Mouse (Mus musculus): ENCODE data around the gene Gm20388.
"Not testable (repeated sequence)": the region's sequence is repeated elsewhere in the genome, so short reads cannot be mapped to it uniquely, and the experiment has no call there.

The Gm20388 gene

DNA sequence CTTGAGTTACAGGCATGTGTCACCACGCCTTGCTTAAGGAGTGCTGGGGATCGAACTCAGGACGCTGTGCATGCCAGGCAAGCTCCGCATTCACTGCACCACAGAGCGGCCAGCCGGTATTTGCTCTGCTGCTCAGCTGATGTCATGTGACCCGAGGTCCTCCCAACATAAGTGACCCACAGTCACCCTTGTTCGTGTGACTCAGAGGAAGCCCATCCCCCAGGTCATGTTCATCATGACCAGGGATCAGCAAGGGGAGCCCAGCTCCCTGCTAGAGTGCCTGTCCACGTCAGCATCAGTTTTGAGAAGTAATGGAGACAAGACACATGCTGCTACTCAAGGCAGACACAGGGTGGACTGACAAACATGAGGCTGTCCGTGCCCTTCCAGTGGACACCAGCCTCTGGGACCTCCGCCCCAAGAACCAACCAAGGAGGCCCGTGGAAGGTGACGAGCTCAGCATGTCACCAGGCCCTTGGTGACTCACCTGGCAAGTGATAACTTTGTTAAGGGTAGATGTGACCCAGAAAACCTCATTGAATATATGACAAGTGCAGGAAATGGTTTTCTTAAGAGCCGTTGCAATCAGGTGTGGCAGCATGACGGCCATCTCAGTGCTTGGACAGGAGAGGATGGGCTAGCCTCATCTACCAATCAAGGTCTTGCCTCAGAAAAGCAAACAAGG lies 805.5 kb downstream of the Gm20388 start:
- no peak for DNase-seq (ENCODE audit: low spot score)

DNA sequence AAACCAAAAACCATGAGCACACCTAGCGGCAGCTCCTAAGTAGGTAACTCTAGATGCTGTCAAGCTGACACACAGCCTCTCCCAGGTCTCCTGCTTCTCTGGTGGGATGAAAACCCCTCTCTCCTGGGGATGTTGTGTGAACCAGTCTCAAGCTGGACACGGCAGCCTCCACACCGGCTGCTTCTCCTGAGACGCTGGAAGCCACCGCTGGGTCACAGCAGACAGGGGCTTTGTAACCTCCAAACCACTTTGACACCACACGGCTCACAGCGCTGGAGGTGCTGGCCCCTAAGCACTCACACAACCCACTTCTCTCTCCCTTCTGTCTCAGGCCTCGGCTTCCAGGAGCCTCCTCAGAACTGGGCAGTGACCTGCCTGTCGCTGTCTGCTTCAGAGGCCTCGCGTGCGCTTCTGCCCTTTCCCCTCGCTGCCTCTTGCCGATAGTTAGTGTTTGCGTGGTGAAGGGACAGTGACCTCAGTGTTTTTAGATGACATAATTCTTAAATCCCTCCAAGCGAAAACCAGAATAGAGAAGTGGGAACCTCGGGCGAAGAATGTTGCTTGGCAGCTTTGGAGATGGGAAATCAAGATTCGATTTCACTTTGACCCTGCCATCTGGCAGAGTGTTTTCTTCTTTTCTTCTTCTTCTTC lies 809.1 kb downstream of the Gm20388 start:
- DNase-seq (ENCODE audit: low spot score): no peak

DNA sequence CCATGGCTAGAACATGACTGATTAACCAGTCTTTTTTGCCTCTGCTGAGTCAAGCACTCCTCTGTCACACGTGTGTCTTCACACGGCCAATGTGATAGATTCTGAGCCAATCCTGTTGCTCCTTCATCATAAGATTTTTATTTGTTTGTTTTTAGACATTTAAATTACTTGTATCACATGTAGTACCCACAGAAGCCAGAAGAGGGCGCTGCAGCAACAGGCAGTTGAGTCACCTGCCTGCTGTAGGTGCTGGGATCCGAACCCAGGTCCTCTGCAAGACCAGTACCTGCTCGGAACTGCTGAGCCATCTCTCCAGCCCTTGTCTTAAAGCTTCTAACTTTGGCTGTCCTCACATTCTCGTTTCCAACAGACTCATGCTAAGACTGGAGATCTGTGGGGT lies 812.4 kb downstream of the Gm20388 start:
- DNase-seq (ENCODE audit: low spot score): no peak

DNA sequence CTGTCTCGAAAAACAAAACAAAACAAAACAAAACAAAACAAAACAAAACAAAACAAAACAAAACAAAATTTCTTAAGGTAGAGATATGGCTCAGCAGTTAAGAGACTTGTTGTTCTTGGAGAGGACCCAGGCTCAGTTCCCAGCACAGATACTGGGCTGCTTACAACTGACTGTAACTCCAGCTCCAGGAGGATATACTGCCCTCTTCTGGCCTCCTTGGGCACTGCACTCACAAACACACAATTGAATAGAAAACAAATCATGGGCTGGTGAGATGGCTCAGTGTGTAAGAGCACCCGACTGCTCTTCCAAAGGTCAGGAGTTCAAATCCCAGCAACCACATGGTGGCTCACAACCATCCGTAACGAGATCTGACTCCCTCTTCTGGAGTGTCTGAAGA lies 813.5 kb downstream of the Gm20388 start:
- not testable (repeated sequence) for DNase-seq (ENCODE audit: low spot score)

DNA sequence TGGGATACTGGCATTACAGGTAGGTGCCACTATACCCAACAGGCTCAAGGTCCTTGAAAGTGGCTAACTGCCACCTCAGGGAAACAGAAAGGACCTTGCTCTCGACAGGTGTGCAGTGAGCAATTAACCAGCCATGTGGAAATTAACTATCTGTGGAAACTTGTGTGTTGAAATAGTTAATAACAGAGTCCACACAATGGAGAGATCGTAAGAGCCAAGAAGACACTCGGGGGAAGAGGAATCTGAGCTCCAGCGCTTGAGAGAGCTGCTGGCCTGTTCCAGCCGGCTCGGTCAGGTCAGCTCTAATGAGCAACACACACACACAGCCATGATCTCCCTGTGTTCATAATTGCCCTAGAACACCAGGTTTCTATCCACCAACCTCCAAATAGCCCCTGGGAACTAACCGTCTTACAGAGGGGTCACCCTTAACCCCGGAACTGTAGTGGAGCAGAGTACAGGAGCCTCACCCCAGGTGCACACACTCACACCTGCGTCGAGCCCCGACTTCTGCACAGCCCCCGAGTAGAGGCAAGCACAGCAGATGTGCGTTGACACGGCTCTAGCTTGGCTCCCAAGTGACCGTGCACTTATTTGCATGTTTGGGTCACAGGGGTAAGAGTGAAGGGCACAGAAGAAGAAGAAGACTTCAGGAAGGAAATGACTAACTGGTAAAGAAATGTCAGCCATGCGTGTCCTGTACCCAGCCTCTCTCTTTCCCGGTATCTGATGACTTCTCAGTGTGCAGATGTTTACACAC lies 814.4 kb downstream of the Gm20388 start:
- no peak for DNase-seq (ENCODE audit: low spot score)

DNA sequence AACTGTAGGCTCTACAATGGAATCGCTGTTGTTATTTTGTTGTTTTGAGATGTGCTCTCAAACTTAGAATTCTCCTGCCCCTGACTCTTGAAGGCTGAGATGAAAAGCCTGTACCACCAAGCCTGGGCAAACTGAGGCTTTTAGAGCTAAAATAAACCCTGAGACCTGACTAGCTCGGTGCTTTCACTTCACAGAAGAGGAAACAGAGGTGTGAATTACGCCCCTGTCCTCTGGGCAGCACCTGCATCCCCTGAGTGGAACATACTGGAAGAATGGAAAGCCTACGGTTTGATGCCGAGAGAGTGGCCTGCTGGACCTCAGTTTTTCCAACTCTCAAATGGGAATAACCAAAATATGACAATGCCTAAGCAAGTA lies 814.9 kb downstream of the Gm20388 start:
- no peak for DNase-seq (ENCODE audit: low spot score)

DNA sequence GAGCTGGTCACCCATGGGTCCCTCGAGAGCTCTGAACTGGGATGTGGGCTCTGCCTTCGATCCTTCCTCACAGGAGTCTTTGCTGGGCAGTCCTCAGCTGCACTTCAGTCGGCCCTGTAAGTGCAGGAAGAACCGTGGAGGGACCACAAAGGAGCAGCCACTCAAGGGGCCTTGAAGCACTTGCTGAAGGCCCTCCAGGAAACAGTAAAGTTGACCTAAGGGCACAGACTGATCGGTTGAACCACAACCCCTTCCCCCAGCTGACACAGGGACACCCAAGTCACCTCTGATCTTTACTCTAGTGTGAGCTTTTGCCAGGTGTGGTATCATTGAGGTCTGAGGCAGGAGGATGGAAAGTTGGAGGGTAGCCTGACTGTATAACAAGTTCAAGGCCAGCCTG lies 815.4 kb downstream of the Gm20388 start:
- DNase-seq (ENCODE audit: low spot score): no peak

DNA sequence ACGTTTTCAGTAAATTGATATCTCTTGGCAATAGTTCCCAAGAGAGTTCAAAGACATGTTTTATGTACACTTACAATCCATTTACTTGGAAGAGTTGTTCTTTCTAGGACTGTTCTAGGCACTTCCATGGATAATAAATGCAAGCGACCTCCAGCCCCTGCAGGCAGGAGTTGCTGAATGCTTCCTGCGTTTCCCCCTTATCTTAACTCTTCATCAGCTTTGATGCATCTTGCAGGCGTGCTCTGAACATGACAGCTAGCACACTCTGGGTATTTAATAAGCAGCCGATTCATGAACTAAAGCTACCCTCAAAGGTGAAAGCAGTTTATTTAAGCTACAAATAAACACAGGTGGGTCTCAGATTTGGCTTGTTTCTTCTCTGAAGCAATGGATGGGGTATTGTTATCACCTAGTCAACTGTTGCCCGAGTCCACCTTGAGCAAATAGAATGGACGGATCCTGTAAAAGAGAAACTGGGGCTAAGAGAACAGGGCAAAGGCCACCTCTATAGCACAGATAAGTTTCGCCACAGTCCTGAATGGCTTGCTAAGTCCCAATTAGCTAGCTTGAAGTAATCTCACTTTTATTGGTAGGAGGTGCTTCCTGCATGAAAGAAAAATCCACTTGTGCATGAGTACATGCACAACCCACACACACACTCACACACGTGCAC lies 818.0 kb downstream of the Gm20388 start:
- no peak for DNase-seq (ENCODE audit: low spot score)

DNA sequence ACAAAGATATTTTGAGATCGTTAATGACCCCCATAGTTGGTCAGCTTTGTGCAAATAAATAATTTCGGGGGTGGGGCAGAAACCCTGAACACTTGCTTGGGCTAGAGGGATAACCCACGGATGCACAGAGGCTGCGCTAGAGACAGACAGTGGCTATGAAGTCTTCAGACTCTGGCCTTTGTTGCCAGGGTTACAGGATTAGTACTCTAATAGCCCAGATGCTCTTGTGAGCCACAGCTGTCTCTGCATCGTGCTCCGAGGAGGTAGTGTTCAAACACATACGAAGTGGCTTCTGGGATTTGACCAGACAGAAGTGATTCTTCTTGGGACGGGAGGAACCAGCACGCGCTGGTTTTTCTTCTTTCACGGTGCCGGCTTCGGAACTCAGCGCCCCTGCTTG lies 820.9 kb downstream of the Gm20388 start:
- DNase-seq (ENCODE audit: low spot score): peak; percentile 62

DNA sequence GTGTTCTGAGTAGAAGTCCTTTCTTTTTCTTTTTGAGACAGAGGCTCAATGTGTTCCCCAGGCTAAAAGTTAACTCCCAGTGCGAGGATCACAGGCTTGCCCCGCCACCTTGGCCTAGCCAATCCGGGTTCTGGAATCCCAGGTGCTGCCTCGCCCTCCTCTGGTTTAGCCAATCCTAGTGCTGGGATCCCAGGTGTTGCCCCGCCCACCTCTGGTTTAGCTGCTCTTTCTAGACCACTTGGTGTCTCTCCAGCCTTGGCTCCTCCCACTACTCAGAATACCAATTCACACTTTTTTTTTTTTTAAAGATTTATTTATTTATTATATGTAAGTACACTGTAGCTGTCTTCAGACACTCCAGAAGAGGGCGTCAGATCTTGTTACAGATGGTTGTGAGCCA lies 821.4 kb downstream of the Gm20388 start:
- peak; percentile 57 for DNase-seq (ENCODE audit: low spot score)

DNA sequence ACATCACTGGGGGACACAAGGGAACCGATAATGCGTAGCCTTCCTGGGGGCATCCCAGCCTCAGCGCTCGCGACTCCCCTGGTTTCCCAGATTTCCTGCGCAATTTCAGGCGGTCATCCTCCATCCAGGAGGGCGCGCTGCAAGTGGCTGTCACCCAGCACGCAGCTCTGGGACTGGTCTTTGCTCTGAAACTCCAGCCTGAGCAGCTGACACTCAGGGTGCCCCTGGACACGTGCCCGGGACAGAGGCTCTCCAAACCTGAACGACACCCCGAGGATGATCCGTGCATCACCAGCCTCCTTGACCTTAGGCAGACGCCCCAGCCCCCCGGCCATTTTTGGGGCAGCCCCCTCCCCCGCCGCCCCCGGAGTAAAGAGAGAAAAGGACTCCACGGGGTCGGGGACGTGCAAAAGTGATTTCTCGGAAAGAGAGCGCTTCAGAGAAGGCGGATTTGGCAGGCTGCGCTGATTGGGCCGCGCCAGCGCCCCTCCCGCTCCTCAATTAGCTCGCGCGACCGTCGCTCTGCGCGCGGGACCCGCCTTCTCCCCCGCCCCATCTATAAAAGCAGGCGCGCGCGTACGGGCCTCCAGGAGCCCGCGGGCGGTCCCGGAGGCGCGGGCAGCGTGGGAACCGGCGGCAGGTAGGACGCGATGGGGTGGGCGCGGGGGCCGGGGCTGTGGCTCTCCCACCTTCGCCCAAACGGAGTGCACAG lies 825.3 kb downstream of the Gm20388 start, which contains the start of gene Irf8:
Irf8 (plus strand) TSS at position 589 of the 712 bp plus-strand sequence.
- DNase-seq (ENCODE audit: low spot score): peak; percentile 89

DNA sequence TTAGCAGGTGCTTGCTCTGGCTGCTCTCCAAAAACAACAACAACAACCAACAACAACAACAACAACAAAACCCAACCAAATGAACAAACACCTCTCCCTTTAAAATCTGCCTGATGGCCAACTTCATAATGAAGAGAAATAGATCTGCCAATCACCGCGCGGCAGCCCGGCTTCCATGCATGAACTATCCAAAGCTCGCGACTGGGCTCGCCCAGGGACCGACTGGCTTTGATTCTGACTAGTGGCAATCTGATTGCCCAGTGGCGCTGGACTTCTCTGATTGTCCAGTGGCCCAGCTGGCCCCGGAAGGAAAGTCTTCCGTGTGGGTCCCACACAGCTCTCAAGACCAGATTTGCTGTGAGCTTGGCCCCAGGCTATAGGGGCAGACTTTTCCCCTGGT lies 825.8 kb downstream of the Gm20388 start:
- peak; percentile 67 for DNase-seq (ENCODE audit: low spot score)

DNA sequence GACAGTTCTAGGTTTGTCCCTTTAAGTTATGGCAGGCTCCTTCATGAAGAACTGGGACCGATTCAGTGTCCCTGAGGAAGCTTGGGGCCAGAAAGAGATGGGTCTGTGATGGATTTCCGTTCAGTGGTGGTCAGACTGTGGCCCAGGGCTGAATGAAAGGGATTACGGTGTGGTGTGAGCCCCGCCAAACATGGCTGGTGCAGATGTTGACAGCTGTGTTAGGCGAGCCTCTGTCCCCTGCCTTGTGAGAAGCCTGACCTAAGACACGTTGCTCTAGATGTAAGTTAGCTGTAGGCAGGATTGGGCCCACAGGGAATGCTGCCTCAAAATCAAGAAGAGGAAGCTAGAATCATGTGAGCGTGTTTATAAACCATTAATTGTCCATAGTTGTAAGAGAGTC lies 826.5 kb downstream of the Gm20388 start:
- DNase-seq (ENCODE audit: low spot score): no peak

DNA sequence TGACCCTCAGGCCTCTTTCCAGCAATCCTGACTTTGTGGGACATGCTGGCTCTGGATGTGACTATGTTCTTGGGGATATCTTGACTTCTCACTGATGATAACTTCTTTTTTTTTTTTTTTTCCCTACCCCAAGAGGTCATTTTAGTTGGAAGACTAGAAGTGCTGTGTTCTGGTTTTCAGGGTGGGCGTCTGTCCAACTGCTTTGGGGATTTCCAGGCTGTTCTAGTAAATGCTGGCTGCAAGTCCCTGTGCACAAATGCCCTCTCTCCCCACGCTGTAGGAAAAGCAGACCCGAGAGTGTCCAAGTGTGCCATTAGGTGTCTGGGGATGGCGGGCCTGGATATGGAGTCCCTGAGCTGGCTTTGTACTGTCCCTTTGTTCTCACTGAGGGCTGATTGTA lies 828.1 kb downstream of the Gm20388 start:
- DNase-seq (ENCODE audit: low spot score): no peak

DNA sequence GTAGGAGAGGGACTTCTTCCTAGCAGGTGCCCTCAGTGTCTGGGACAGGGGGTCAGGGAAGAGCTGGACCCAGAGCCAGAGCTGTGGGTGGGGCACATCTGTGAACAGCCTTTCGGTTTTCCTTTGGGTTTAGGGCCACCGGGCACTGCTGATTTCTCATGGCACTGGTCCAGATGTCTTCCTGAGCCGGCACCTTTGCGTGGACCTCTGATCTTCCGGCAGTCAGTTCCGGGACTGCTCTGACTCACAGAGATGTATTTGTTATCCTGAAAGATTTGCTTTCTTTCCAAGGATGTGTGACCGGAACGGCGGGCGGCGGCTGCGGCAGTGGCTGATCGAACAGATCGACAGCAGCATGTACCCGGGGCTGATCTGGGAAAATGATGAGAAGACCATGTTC lies 828.9 kb downstream of the Gm20388 start:
- no peak for DNase-seq (ENCODE audit: low spot score)

DNA sequence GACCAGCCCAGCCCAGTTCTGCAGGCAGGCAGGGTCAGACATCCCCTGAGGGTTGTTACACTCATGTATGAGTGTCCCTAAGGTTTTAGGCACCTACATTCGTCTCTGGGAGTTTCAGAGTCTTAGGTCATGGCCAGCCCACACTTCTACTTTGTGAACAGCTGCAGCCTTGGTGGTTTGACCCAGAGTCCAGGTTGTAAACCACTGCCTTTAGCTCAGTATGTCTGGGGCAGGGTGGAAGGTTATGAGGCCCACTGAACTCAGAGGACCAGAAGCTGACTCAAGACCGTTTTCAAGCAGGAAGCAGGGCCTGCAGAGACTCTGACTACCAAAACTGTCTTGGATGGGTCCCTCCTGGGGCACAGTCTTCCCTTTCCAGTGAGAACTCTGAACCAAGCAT lies 829.9 kb downstream of the Gm20388 start:
- DNase-seq (ENCODE audit: low spot score): no peak

DNA sequence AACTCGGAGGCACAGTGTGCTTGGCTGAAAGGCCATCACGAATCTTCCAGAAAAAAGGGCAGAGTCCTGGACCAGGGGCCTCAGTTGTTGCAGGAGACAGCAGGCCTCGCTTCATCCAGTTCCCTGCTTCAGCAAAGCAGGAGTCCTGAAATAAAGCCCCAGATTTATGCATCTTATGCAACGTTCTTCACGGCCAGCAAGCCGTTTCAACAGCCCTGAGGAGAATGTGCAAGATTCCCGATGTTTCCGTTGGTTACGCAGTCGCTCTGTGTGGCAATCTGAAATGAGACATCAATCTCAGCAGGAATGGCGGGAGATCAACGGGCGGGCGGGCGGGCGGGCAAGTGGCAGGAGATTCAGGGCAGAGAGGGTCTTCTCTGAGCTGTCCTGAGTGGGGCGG lies 830.4 kb downstream of the Gm20388 start:
- DNase-seq (ENCODE audit: low spot score): no peak

DNA sequence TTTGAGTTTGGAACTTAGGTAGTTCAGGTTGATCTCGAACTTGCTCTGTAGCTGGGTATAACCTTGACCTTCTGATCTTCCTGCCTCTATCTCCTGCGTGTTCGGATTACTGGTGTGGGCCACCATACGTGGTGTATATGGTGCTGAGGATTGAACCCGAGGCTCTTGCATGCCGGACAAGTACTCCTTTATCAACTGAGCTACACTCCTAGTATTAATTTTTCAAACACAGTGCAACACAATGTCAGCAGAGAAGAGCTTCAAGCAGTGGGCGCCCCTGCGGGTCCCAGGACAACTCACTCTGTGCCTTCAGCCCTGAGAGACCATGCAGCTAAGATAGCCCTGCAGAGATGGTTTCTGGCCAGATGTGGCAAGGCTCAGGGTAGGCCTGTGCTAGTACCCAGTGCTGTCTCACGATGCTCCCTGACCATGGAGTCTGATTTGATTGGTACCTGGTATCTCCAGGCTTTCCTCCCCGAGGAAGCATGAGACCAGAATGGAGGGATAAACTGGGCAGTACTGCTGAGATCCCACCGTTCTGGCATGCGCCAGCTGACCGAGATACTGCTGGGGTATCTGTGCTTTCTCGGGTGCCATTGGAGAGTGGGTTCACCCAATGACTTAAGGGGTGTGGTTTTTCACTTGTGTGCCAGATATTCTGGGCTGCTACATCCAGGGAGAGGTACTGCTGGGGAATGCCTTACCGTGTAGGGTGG lies 831.3 kb downstream of the Gm20388 start:
- no peak for DNase-seq (ENCODE audit: low spot score)

DNA sequence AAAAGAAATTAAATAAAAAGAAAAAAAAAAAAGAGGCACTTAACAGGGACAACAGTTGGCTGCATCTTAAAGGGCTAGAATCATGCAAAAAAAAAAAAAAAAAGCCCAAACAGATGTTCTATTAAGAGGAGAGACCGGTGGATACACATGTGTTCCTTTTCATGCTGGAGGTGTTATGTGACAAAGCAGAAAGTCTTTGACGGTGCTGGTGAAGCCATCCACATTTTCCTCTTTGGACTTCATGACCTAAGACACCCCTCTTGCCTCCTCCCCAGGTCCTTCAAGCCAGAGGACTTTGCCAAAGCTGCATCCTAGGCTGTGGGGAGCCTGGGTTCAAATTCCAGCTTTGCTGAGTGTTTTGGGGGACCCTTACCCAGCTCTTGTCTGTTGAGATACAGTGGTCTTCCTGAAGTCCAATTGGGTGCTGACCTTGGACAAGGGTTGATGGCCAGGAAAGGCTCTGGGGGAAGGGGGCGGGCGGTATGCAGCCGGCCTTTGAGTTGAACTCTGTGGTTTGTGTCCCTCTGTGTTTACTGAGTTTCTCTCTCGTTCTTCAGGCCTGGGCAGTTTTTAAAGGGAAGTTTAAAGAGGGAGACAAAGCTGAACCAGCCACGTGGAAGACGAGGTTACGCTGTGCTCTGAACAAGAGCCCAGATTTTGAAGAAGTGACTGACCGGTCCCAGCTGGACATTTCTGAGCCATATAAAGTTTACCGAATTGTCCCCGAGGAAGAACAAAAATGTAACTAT lies 832.7 kb downstream of the Gm20388 start:
- DNase-seq (ENCODE audit: low spot score): no peak

DNA sequence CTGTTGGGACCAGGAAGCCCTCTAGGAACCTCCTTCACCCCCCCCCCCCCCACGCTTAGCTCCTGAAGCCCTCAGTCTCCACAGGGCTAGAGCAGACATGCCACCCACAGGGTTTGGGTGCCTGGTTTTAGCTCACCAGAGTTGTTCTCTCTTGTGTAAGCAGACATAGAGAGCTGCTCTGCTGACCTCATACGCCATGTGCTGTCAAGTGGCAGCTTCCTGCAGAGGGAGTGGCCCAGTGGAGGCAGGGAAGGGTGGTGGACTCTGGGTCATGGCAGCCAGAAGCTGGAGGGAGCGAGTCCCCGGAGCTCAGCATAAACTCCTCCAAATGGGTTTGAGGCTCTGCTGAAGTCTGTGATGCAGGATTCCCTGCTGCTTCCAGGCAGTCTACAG lies 833.3 kb downstream of the Gm20388 start:
- DNase-seq (ENCODE audit: low spot score): no peak

DNA sequence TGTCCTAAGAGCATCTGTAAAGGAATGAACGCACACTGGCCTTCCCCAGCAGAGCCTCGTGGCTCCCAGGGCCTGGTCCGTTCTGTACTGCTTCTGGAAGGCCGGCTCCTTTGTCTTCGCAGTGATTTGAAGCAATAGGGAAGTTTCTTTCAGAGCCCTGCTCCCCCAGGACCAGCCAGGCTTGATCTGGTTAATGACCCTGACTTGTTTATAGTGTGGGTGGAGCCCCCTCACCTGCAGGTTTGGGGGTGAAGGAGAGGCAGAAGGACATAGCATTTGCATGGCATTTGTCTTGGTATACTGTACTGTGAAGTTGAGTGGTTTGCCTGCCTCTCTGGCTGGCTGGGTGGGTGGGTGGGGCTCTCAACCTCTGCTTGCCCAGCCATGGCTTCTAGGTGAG lies 833.8 kb downstream of the Gm20388 start:
- DNase-seq (ENCODE audit: low spot score): no peak
